Mouse (Mus musculus) adrenal gland, adult 18-20 months (tissue): ENCODE results near the gene Pusl1. TPM values are rescaled to one million over a fixed set of nuclear protein-coding genes. Genes with fewer than 3 reads are reported as not detected.

Experiments used
- DNase-seq, 2 experiments: peaks; one replicate each; pipeline ENCODE4 v3.0.0; 2021 to 2022; ENCODE audit warnings: low spot score in 2 of 2
- microRNA-seq, 2 experiments: library from miRNA; unstranded; fragments of <30 nt; microRNA quantifications; one replicate each; pipeline ENCODE4 v1.2.0; 2021; ENCODE audit warnings: borderline number of aligned reads in 2 of 2
- total RNA-seq, 2 experiments: library from RNA; stranded (reverse); gene quantifications; 1 replicate in 1 of 2; 2 replicates in 1 of 2; pipeline ENCODE4 v1.2.3; 2021

The Pusl1 gene
- total RNA-seq, 2 experiments from 2014 or later = 28.1 to 32.8 TPM

DNA sequence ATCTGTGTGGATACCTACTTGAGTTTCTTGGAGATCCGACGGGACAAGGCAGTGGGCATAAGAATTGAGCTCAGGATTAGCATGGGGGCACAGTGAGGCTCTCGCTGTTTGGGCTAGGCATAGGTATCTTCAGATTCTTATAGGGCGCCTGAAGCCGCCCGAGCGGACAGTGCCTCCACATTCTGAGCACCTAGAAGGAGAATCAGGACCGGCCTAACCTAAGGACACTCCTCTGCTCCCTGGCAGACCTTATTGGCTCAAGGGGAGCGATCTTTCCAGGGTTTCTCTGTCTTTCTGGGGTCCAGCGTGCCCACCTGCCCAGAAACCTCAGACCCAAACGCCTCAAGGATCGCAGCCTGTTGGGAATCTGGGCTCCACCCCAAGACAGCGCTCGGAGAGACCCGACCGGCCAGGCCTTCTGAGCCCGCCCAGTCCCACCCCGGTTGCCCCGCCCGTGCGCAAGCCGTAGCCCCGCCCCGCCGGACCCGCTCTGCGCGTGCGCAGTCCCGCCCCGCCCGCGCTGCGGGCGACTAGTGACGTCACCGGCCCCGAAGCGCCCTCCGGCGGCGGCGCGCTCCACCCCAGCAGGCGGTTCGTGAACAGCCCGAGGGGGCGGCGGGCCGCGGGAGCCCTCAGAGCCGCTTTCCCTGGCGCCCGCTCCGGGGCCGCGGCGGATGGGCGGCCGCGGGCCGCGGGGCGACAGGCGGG lies 44.6 kb downstream of the Pusl1 start, which contains the start of gene Dvl1:
Gene Dvl1 (plus strand): TSS at position 532 of the 708 bp plus-strand sequence.
- peak; percentile 99 to 100 for DNase-seq

DNA sequence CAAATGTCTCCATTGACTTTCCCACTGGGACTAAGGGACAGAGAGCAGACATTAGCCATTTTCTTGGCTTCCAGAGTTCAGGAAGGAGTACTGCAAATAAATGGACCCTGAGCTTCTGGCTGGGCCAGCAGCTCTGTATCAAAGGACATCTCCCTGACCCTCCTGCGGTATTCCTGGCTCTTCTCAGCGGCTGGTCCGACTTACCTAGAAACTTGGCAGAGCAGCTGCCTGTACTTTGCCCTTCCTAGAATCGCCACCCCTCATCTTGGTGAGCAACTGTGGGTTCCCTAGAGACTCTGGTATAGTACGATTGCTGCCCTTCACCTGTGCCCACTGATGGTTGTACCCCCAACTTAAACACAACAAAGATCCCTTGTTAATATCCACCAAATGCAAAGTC lies 48.4 kb downstream of the Pusl1 start:
- DNase-seq = peak in 1 of 2 experiments; percentile 15

DNA sequence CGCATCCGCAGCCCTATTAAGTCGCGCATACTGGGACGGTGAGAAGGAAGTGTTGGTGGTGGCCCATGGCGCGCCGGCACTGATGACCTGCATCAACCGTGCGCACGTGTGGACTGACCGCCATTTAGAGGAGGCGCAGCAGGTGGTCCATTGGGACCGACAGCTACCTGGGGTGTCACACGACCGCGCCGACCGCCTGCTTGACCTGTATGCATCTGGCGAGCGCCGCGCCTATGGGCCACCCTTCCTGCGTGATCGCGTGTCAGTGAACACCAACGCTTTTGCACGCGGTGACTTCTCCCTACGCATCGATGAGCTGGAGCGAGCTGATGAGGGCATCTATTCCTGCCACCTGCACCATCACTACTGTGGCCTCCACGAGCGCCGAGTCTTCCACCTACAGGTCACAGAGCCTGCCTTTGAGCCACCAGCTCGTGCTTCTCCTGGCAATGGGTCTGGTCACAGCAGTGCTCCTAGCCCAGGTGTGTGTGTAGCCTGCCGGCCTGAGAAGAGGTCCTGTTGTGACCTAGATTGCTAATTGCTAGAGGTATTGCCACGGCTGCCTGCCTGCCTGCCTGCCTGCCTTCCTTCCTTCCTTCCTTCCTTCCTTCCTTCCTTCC lies 49.8 kb downstream of the Pusl1 start:
- peak in 1 of 2 experiments; percentile 28 for DNase-seq

DNA sequence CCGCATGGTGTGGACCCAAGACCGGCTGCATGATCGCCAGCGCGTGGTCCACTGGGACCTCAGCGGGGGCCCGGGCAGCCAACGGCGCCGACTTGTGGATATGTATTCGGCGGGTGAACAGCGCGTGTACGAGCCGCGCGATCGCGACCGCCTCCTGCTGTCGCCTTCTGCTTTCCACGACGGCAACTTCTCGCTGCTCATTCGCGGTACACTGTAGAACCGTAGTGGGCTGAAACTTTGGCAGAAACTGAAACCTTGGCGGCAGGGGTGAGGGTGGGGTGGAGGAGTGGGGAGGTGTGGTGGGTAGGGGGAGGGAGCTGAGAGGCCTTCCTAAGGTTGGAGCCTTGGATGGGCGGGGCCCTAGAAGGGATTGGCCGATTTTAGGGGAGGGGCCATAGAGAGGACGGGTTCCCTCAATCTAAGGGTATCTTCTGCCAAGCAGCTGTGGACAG lies 50.6 kb downstream of the Pusl1 start:
- peak; percentile 58 to 62 for DNase-seq

DNA sequence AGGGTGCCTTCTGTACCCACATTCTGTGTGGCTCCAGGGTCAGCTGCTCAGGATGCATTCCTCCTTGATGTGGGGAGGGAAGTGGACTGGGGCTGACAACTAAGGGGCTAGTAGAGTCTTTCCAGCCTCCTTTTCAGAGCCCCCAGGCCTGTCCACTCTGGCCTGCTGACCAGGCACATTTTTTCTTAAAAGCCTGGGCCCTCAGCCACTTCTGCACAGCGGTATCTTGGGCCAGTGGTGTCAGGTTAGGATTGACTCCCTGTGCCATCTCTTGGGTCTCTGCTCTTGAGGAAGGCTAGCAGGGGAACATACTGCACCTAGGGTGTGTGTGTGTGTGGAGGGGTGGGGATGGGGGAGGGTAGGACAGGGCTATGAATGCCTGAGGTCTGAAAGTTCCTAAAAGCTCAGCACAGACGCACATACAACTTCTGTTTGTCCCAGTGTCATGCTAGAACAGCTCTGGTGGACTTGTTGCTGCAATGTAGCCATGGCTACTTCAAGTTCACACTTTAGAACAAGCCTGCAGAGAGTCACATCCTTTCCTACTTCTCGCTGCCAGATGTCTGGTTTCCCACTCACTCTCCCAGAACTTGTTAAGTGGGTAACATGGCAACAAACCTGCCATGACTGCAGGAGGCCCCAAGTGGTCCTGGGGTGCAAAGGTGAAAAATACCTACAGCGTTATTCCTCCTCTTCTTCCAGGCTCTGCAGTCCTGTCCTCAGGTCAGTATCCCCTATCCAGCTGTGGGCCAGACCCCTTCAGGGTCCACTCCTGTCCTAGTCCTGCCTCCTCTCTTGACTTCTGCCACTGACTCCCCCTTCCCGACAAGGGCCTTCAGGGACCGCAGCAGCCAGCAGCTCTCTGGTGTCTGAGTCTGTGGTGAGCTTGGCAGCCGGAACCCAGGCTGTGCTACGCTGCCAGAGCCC lies 51.2 kb downstream of the Pusl1 start:
- DNase-seq = no peak

DNA sequence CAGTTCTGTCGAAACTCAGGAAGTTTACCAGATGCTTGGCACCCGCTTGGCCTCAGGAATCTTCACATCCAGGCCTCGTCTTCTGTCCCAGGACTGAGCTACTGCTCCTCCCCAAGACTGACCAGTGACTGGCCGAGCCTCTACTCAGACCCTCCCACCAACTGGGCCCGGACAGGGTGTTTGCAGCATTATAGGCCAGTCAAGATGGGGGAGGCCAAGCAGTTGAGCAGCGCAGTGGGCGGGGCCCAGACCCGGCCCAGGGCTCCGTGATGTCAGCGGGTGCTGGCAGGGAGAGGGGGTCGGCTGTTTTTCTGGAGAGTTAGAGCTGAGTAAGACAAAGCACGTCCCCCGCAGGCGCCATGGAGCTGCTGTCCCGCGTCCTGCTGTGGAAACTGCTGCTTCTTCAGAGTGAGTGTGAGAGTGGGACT lies 52.1 kb downstream of the Pusl1 start, which contains the start of gene Mxra8:
Gene Mxra8 (plus strand): TSS at position 198 of the 428 bp plus-strand sequence.
- peak; percentile 59 to 64 for DNase-seq

DNA sequence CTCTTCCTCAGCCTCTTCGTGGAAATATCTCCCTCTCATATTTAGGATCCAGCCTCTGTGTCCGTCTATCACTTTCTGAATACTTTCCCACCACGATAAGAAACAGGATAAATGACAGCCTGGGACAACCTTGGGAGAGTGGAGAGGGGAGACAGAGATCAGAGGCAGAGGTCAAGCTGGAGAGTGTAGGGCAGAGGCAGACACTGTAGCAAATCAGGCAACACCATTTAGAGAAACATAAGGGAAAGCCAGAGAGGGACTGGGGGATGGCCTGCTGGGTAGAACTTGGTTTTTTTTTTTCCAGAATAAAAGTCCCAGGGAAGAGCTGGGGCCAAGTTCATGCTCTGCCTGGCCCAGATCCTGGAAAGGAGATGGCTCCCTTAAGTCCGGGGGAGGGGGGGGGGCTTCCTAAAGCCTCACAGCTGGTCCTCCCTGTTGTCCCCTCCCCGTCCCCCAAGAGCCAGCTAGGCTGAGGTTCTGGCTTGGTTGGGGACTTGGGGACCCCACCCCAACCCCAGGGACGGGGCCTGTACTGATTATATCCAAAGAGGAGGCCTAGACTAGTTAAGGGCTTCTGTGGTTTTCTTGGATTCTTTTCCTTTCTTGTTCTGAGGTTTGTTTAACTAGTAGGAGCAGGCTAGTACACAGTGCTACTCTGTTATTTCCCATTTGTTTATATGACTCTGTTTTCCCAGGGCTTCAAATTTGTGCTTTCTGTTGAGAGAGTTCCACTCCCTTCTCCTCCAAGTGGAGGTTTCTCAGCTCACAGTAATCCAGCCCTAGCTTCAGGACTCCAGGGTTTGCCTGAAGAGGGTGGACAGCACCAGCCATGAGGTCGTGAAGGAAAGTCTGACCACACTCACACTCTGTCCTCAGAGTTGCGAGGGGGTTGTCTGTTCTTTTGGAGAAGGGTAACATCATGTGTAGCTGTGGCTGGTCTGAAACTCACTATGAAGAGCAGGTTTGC lies 53.1 kb downstream of the Pusl1 start:
- DNase-seq = peak in 1 of 2 experiments; percentile 20

Small RNA genes lying within 50 kb of the gene (microRNA-seq; reads per million reads assigned to microRNA genes)
- 0 reads per million in 2 experiments for gene Gm22991

Other genes with a start within 250 kb of the Pusl1 start
- gene Gm10563, start 246.4 kb downstream of the Pusl1 start, total RNA-seq = not detected
- 10 to 100 TPM in 1 of 2 experiments, 1 to 10 TPM in 1; 5.6 to 12.8 TPM for gene Mmp23, start 238.4 kb downstream of the Pusl1 start, total RNA-seq
- 10 to 100 TPM; 57.1 to 59.7 TPM for gene Mib2, start 222.6 kb downstream of the Pusl1 start, total RNA-seq
- 10 to 100 TPM; 31.5 to 48.1 TPM for gene Fndc10, start 197.4 kb downstream of the Pusl1 start, total RNA-seq
- gene Ssu72, start 187.0 kb downstream of the Pusl1 start, total RNA-seq = 100 to 1,000 TPM in 1 of 2 experiments, 10 to 100 TPM in 1; 92.0 to 105 TPM
- under 1 TPM; 0.48 to 0.89 TPM for gene Tmem240, start 157.0 kb downstream of the Pusl1 start, total RNA-seq
- gene Atad3a, start 130.7 kb downstream of the Pusl1 start, total RNA-seq = 10 to 100 TPM; 96.2 to 99.8 TPM
- gene Vwa1, start 117.1 kb downstream of the Pusl1 start, total RNA-seq = 10 to 100 TPM in 1 of 2 experiments, 1 to 10 TPM in 1; 3.8 to 12.3 TPM
- under 1 TPM; 0.56 to 0.70 TPM for gene Tmem88b, start 105.9 kb downstream of the Pusl1 start, total RNA-seq
- not detected for gene Ankrd65, start 101.3 kb downstream of the Pusl1 start, total RNA-seq
- gene Mrpl20, start 88.9 kb downstream of the Pusl1 start, total RNA-seq = 100 to 1,000 TPM; 143 to 148 TPM
- gene Ccnl2, start 79.3 kb downstream of the Pusl1 start, total RNA-seq = 100 to 1,000 TPM; 112 to 146 TPM
- gene Aurkaip1, start 60.5 kb downstream of the Pusl1 start, total RNA-seq = 100 to 1,000 TPM; 142 to 164 TPM
- 10 to 100 TPM; 40.0 to 43.1 TPM for gene Mxra8, start 52.1 kb downstream of the Pusl1 start, total RNA-seq
- gene Dvl1, start 44.4 kb downstream of the Pusl1 start, total RNA-seq = 10 to 100 TPM; 62.3 to 87.0 TPM
- under 1 TPM; 0.27 to 0.42 TPM for gene Tas1r3, start 28.4 kb downstream of the Pusl1 start, total RNA-seq
- 10 to 100 TPM; 16.9 to 17.5 TPM for gene Cptp, start 22.3 kb downstream of the Pusl1 start, total RNA-seq
- gene Ints11, start 22.2 kb downstream of the Pusl1 start, total RNA-seq = 10 to 100 TPM; 26.4 to 29.7 TPM
- gene Acap3, start within 50 bp of the Pusl1 start, total RNA-seq = 10 to 100 TPM; 17.2 to 19.3 TPM
- gene Ube2j2, start 52.0 kb upstream of the Pusl1 start, total RNA-seq = 10 to 100 TPM; 75.5 to 85.8 TPM
- gene C1qtnf12, start 70.5 kb upstream of the Pusl1 start, total RNA-seq = 10 to 100 TPM; 69.5 to 94.3 TPM
- gene B3galt6, start 100.9 kb upstream of the Pusl1 start, total RNA-seq = 1 to 10 TPM; 5.9 to 6.1 TPM
- 100 to 1,000 TPM; 227 to 290 TPM for gene Sdf4, start 101.1 kb upstream of the Pusl1 start, total RNA-seq
- gene Tnfrsf4, start 122.1 kb upstream of the Pusl1 start, total RNA-seq = under 1 TPM; 0.29 to 0.66 TPM
- gene Tnfrsf18, start 134.4 kb upstream of the Pusl1 start, total RNA-seq = not detected
- under 1 TPM in 1 of 2 experiments, not detected in 1; 0.35 TPM for gene Ttll10, start 167.6 kb upstream of the Pusl1 start, total RNA-seq
- gene 9430015G10Rik, start 218.2 kb upstream of the Pusl1 start, total RNA-seq = 10 to 100 TPM in 1 of 2 experiments, 1 to 10 TPM in 1; 9.6 to 12.9 TPM
- gene Rnf223, start 238.7 kb upstream of the Pusl1 start, total RNA-seq = under 1 TPM in 1 of 2 experiments, not detected in 1; 0.10 TPM